Mouse (Mus musculus) embryonic facial prominence, embryonic 13.5 days (tissue): ENCODE results near the gene Slain1. TPM values are rescaled to one million over a fixed set of nuclear protein-coding genes. Genes with fewer than 3 reads are reported as not detected.

Source experiments
- ATAC-seq: fragments of 200-750 bp; cut with Nextera tagmentation; 2 replicates; pipeline ENCODE4 v1.8.0; 2017; ENCODE audit warnings: low read depth; ENCODE audit not compliant: insufficient number of reproducible peaks, insufficient read depth, low FRiP score, low TSS enrichment
- H3K27ac ChIP-seq: fragments of 300-500 bp; sonication (generic); 2 replicates; pipeline ENCODE4 v1.5.1; 2015; ENCODE audit warnings: moderate library complexity, mild to moderate bottlenecking, inconsistent platforms
- H3K27me3 ChIP-seq: fragments of 300-500 bp; sonication (generic); 2 replicates; pipeline ENCODE4 v1.6.1; 2015; ENCODE audit warnings: mild to moderate bottlenecking, inconsistent platforms
- H3K36me3 ChIP-seq: fragments of 300-500 bp; sonication (generic); 2 replicates; pipeline ENCODE4 v1.6.1; 2015; ENCODE audit warnings: mild to moderate bottlenecking, inconsistent platforms
- H3K4me1 ChIP-seq: fragments of 300-500 bp; sonication (generic); 2 replicates; pipeline ENCODE4 v1.6.1; 2015; ENCODE audit warnings: inconsistent platforms
- H3K4me2 ChIP-seq: fragments of 300-500 bp; sonication (generic); 2 replicates; pipeline ENCODE4 v1.6.1; 2015; ENCODE audit warnings: moderate library complexity, mild to moderate bottlenecking, inconsistent platforms
- H3K4me3 ChIP-seq: fragments of 300-500 bp; sonication (generic); 2 replicates; pipeline ENCODE4 v1.5.1; 2015; ENCODE audit warnings: mild to moderate bottlenecking, inconsistent platforms
- H3K9ac ChIP-seq: fragments of 300-500 bp; sonication (generic); 2 replicates; pipeline ENCODE4 v1.6.1; 2015; ENCODE audit warnings: mild to moderate bottlenecking, inconsistent platforms
- H3K9me3 ChIP-seq: fragments of 300-500 bp; sonication (generic); 2 replicates; pipeline ENCODE4 v1.6.1; 2016; ENCODE audit warnings: inconsistent platforms
- WGBS: fragments of 180-500 bp; shearing (Covaris S2); methylation state at CpG from one replicate; pipeline ENCODE4 v1.1.7; 2015; ENCODE audit warnings: mixed read lengths; 5-methylcytosine and 5-hydroxymethylcytosine counted together
- polyA plus RNA-seq: library from polyadenylated mRNA; unstranded; fragments of >200 nt; fragmentation: Nextera tagmentation; extraction: Ambion mirVana; gene quantifications from 2 replicates; pipeline ENCODE4 v1.2.1, GENCODE M21; 2015

The Slain1 gene
- polyA plus RNA-seq, 1 experiment from 2014 or later = 1.7 TPM

DNA sequence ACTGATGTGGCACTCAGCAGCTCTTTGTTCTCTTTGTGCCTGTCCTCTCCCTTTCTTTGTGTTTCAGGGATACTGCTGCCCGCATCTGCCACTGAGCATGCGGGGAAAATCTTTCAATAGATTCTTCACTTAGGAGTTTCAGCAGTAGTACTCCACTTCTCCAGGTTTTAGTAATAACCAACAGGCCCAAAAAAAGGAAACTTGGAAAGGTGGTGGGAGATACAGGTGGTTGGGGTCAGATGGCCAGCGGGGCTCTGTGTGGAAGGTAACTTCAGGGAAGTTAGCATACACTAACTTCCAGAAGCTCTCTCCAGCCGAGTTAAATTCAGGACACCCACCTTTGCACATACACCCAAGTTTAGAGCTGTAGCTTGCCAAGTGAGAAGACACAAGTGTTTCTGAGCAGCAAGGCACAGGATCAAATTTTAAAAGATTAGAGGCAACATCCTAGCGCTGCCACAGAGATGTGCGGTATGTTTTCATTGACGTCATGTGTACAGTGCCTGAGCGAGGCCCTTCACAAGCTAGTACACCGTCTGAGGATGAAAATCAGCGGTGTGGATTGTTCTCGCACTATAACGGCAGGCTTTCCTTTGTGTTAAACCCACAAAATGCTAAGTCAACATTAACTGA, 1.3 kb upstream of the Slain1 start:
- Histone ChIP-seq H3K36me3 (no peaks in the 10 kb centered on the region), H3K4me1 (0 out of 2 replicates have a peak, but pooled peaks cover 6% of the 10 kb centered on the region), H3K9ac (no peak overlapping the region), H3K4me2 (no peak overlapping the region), H3K27me3 (peaks cover 46% of the 10 kb centered on the region), H3K4me3 (no peak overlapping the region), H3K27ac (no peak overlapping the region), H3K9me3 (no peaks in the 10 kb centered on the region)
- ATAC-seq = no peak
- 39% methylated on average over 12 of the region's 12 CpGs for WGBS

DNA sequence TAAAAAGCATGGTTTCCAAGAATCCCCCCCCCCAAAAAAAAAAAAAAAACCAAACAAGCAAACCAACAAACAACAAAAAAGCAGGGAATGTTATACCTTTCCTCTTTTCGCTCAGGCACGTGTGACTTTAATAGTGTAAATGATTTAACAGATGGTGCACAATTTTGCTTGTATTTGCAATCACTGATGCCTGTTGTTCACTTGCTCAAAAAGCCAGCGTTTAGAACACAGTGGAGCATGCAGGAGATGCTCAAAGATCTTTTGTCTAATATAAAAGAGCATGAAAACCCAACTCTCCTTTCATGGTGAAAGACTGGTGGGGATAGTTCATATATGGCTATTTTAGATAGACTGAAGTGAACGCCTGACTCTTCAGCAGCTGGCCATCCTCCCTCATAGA, 726 bp upstream of the Slain1 start:
- Histone ChIP-seq H3K9ac (no peak overlapping the region), H3K9me3 (no peaks in the 10 kb centered on the region), H3K4me1 (0 out of 2 replicates have a peak, but pooled peaks cover 6% of the 10 kb centered on the region), H3K4me2 (peak overlapping the region; percentile 99; the same call in 1 of the 2 replicates), H3K27me3 (peaks cover 46% of the 10 kb centered on the region), H3K4me3 (no peak overlapping the region), H3K27ac (no peak overlapping the region), H3K36me3 (no peaks in the 10 kb centered on the region)
- WGBS = 58% methylated on average over 4 of the region's 4 CpGs
- no peak for ATAC-seq

DNA sequence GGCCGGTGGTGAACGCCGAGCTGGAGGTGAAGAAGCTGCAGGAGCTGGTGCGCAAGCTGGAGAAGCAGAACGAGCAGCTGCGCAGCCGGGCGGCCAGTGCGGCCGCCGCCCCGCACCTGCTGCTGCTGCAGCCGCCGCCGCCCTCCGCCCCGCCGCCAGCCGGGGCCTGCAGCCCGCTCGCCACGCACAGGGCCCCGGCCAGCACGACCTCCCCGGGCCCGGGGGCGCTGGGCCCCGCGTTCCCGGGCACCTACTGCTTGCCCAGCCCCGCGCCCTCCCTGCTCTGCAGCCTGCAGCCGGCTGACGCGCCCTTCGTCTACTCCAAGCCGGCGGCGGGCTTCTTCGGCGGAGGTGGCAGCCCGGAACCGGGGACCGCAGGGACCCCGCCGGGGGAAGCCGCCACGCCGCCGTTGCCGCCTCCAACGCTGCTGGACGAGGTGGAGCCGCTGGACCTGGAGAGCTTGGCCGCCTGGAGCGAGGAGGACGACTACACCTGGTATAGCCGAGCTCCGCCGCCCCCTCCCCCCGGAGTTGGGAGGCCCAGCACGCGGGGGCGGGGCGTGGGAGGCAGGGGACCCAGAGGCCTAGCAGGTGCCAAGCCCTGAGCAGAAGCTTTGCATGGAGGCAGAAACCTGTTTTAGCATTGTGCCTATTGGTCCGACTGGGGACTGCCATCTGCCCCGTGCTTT, 529 bp downstream of the Slain1 start:
- ATAC-seq = peak; percentile 70
- H3K36me3 ChIP-seq = no peaks in the 10 kb centered on the region
- peak overlapping the region; percentile 77 for H3K4me3 ChIP-seq
- 0 out of 2 replicates have a peak, but pooled peaks cover 6% of the 10 kb centered on the region for H3K4me1 ChIP-seq
- peaks cover 46% of the 10 kb centered on the region for H3K27me3 ChIP-seq
- H3K9ac ChIP-seq = peak overlapping the region; percentile 73
- H3K4me2 ChIP-seq = peak overlapping the region; percentile 99
- H3K27ac ChIP-seq = peak overlapping the region; percentile 62; the same call in 1 of the 2 replicates
- WGBS = under 1% methylated on average over 53 of the region's 67 CpGs
- H3K9me3 ChIP-seq = no peaks in the 10 kb centered on the region

DNA sequence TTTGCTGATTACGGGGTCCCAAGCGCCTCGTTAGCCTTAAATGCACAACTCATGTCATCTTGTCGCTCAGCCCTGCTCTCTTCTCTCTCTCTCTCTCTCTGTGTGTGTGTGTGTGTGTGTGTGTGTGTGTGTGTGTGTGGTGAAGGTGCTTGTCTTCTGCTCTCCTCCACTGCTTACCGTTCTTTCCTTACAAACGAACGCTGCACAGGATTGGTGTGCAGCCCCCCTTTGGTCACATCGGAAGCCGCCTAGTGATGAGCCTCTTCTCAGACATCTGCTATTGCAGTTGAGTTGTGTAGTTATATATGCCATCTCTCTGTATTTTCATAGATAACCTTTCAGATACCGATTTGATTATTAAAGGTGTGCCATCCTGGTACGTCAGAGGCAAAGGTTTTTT, 1.1 kb downstream of the Slain1 start:
- Histone ChIP-seq H3K9ac (peak overlapping the region; percentile 73), H3K4me3 (peak overlapping the region; percentile 77), H3K4me2 (peak overlapping the region; percentile 99), H3K36me3 (no peaks in the 10 kb centered on the region), H3K4me1 (0 out of 2 replicates have a peak, but pooled peaks cover 6% of the 10 kb centered on the region), H3K9me3 (no peaks in the 10 kb centered on the region), H3K27ac (no peak overlapping the region), H3K27me3 (peaks cover 46% of the 10 kb centered on the region)
- ATAC-seq = no peak; the same call in 1 of the 2 replicates
- 5% methylated on average over 11 of the region's 11 CpGs for WGBS

DNA sequence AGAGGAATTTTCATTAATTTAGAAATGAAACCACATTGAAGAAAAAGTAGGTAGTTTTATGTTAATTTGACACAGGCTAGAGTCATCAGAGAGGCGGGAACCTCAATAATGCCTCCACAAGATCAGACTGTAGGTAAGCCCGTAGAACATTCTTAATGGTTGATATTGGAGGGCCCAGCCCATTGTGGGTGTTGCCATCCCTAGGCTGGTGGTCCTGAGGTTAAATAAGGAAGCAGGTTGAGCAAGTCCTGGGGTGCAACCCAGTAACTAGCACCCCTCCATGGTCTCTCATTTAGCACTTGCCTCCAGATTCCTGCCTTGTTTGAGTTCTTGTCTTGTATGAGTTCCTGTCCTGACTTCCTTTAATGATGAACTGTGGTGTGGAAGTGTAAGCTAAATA, 1.5 kb downstream of the Slain1 start:
- WGBS = 68% methylated on average over 2 of the region's 2 CpGs
- no peaks in the 10 kb centered on the region for H3K36me3 ChIP-seq
- H3K27ac ChIP-seq = no peak overlapping the region
- H3K4me3 ChIP-seq = peak overlapping the region; percentile 77
- H3K4me2 ChIP-seq = peak overlapping the region; percentile 99
- no peak overlapping the region for H3K9ac ChIP-seq
- H3K9me3 ChIP-seq = no peaks in the 10 kb centered on the region
- H3K27me3 ChIP-seq = peaks cover 46% of the 10 kb centered on the region
- ATAC-seq = no peak
- 0 out of 2 replicates have a peak, but pooled peaks cover 6% of the 10 kb centered on the region for H3K4me1 ChIP-seq

DNA sequence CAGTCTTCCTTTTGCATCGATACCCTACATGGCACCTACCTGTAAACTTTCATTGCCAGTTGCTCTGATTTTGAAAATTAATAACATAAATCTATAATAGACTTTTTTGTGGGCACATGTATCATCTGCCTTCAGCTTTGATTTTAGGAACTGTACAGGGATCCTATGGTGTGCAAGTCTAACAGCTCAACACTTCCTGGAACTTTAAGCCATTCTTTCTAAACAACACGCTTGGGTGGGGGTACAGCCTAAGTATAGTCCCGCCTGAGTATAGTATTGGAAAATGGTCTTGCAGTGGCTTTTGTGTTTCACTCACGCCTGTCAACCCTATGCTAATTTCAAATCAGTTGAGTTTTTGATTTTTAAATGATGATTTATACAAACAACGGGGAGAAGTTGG, 2.5 kb downstream of the Slain1 start:
- 0 out of 2 replicates have a peak, but pooled peaks cover 6% of the 10 kb centered on the region for H3K4me1 ChIP-seq

DNA sequence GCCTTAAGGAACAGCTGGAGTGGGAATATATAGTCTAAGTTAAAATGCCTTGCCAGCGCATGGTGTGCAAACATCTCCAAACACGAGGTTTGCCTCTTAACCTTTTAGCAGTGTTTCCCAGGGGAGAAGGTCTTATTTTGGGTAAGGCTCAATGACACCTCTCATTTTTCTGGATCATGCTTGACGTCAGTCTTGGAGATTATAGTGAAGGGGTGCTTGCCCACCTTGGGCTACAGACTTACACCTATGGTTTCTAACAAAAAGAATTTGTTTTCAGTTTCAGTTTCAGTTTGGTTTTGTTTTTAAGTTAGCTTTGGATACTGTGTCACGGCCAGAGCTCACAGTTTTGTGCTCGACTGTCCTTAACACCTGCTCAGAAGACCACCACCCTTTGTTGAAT, 3.8 kb downstream of the Slain1 start:
- 0 out of 2 replicates have a peak, but pooled peaks cover 6% of the 10 kb centered on the region for H3K4me1 ChIP-seq
- peaks cover 37% of the 10 kb centered on the region for H3K27me3 ChIP-seq
- 64% methylated on average over 5 of the region's 5 CpGs for WGBS
- H3K4me3 ChIP-seq = no peak overlapping the region
- no peaks in the 10 kb centered on the region for H3K36me3 ChIP-seq
- no peak overlapping the region for H3K4me2 ChIP-seq
- no peaks in the 10 kb centered on the region for H3K9me3 ChIP-seq
- H3K27ac ChIP-seq = no peak overlapping the region
- no peak for ATAC-seq
- H3K9ac ChIP-seq = no peak overlapping the region

More for the DNA sequence above, 2.5 kb downstream of the Slain1 start:
- Histone ChIP-seq H3K36me3 (no peaks in the 10 kb centered on the region), H3K9me3 (no peaks in the 10 kb centered on the region), H3K4me2 (no peak overlapping the region), H3K9ac (no peak overlapping the region), H3K4me3 (no peak overlapping the region), H3K27me3 (peaks cover 46% of the 10 kb centered on the region), H3K27ac (no peak overlapping the region)
- ATAC-seq = no peak
- 86% methylated on average over 5 of the region's 5 CpGs for WGBS

DNA sequence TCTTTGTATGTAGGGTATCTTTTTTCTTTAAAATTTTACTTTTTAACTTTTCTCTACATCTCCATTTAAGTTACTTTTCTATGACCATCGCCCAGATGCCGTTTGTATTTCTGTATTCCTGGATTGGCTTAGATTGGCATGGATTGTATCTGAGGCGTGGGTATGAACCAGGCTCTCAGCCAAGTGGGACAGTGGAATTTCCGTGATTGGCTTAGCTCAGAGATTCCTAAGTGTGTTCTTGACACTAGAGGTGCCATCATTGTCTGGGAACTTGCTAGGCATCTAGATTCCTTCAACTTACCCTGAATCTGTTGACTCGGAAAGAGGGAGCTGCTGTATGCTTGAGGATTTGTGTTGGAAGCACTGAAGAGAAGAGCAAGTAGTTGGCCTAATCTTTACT, 5.4 kb downstream of the Slain1 start:
- 0 out of 2 replicates have a peak, but pooled peaks cover 6% of the 10 kb centered on the region for H3K4me1 ChIP-seq
- no peak overlapping the region for H3K27ac ChIP-seq
- no peak overlapping the region for H3K4me3 ChIP-seq
- WGBS = 75% methylated on average over 5 of the region's 5 CpGs
- H3K36me3 ChIP-seq = no peaks in the 10 kb centered on the region
- no peak for ATAC-seq
- H3K27me3 ChIP-seq = peaks cover 21% of the 10 kb centered on the region
- no peak overlapping the region for H3K9ac ChIP-seq
- H3K9me3 ChIP-seq = no peaks in the 10 kb centered on the region
- H3K4me2 ChIP-seq = no peak overlapping the region

DNA sequence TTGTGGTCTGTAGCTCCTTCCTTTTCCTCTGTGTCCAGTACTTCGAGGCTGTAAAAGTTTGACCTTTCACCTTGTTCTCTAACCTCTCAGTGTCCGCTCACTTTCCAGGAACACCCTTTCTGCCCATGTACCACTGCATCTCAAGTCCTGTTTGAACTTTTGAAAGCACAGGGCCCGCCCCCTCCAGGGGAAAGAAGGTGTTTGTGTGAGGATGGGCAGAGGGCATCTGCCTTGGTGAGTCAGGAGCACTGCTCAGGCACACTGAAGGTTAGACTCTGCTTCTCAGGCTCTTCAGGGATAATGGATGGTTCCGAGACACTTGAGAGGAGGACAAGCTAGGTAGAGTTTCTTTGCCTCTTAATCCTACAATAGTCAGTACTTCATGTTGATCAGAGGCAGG, 7.8 kb downstream of the Slain1 start:
- Histone ChIP-seq H3K36me3 (no peaks in the 10 kb centered on the region), H3K27ac (no peak overlapping the region), H3K9me3 (no peaks in the 10 kb centered on the region), H3K9ac (no peak overlapping the region), H3K27me3 (no peaks in the 10 kb centered on the region; the same call in 1 of the 2 replicates), H3K4me2 (no peak overlapping the region), H3K4me3 (no peak overlapping the region), H3K4me1 (no peaks in the 10 kb centered on the region)
- 82% methylated on average over 4 of the region's 4 CpGs for WGBS
- ATAC-seq = no peak

DNA sequence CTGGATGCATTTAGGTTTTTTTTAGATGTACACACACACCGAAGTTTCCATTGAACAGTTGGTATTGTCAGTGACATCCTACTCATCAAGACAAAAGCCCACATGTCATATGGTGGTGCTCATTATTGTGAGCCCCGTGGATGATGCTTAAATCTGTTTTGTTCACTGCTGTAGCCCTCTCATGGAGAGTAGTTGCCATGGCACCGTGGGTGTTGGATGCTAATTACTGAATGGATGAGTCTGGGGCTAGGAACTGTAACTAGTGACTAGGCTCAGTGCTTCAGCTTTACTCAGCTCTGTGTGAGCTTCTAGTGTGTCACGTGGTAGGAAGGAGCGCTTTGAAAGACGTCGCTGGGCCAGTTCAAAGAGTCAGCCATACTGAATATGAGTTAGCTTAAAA, 13.0 kb downstream of the Slain1 start:
- no peak overlapping the region for H3K27ac ChIP-seq
- no peak overlapping the region for H3K9ac ChIP-seq
- no peaks in the 10 kb centered on the region for H3K27me3 ChIP-seq
- 84% methylated on average over 7 of the region's 7 CpGs for WGBS
- no peak for ATAC-seq
- H3K4me1 ChIP-seq = no peaks in the 10 kb centered on the region
- H3K4me2 ChIP-seq = no peak overlapping the region
- no peaks in the 10 kb centered on the region for H3K36me3 ChIP-seq
- H3K4me3 ChIP-seq = no peak overlapping the region
- H3K9me3 ChIP-seq = no peaks in the 10 kb centered on the region

DNA sequence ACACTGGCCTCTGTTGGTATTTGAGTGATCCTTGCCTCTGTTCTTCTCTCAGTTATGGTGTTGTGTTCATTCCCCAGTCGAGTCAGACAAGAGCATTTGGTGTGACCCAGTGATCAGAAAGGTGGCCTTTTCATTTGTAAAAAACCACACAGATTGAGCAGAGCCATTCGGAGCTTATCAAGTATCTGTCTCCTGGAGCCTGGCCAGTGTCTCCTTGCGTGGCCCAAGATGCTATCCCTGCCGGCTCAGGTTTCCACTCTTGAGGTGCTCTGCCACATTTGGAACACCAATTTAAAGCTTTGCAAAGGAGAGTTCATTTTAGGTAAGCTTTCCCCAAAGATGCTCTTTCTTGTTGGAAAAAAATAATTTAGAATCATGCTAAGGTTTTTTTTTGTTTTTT, 14.4 kb downstream of the Slain1 start:
- Histone ChIP-seq H3K4me2 (no peak overlapping the region), H3K27ac (no peak overlapping the region), H3K9me3 (no peaks in the 10 kb centered on the region), H3K4me3 (no peak overlapping the region), H3K27me3 (no peaks in the 10 kb centered on the region), H3K9ac (no peak overlapping the region), H3K36me3 (no peaks in the 10 kb centered on the region), H3K4me1 (no peaks in the 10 kb centered on the region)
- WGBS = 73% methylated on average over 4 of the region's 4 CpGs
- ATAC-seq = no peak
